Mouse (Mus musculus): ENCODE data around the gene Dcaf8.

Dcaf8 gene

DNA sequence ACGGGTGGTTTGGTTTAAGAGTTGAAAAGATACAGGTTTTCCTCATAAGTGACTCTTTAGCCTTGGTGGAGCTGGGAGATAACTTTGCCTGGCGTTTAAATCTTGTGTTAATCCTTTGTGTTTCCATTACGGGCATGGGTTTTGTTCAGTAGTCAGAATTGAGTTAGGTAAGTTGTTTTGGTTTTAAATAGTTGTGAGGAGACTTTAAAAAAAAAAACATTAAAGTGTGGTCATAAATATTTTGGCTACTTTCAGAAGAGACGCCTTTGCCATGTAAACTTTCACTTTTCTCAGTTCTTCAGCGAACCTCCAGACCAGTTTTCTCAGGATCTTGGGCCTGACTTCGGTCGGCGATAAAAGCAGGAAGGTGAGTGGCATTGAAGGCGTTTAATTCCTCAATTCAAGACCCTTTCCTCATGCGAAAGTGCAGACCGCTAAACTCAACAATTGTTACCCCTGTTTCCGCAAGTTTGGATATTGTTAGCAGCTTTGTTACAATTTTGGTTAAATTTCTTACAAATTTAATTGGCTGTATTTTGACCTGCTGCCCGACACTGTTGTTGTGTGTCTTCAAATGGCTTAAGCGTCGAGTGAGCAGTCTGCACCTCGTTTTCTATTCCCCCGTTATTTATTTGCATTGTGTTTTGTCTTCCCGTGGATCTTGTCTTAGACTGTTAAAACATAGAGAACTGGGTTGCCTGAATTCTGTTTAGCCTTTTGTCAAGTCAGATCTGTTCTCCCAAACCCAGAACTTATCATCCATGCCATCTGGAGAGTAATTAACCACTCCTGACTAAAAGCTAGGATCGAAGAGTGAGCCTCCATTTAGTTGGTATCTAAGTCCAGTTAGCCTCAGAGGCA is 1.3 kb downstream of the Dcaf8 start:
- DNase-seq: no peak

GRCm38 (mm10) chr1:172154536-172154935 is 6.7 kb downstream of the Dcaf8 start:
- no peak for DNase-seq

DNA sequence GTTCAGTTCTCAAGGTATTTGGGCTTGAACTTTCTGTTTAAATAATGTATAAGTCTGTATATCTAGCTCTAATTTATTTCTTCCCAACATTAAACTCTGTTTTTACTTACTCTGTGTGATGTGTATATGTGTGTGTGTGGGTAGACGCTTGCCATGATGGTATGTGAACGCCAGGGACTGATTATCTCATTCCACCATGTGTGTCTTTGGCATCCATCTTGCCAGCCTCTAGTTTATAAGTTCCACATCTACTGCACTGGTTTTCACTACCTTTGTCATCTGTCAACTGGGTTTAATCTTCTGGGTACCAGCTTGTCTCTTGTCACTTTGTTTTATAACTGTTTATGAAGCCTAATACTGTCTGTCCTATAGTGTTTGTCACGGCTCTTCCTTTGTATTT is 7.6 kb downstream of the Dcaf8 start:
- DNase-seq: no peak

GRCm38 (mm10) chr1:172159970-172160369 is 12.1 kb downstream of the Dcaf8 start:
- DNase-seq: no peak

GRCm38 (mm10) chr1:172160508-172160907 is 12.6 kb downstream of the Dcaf8 start:
- DNase-seq: no peak

GRCm38 (mm10) chr1:172162009-172162408 is 14.1 kb downstream of the Dcaf8 start:
- DNase-seq: peak; percentile 53

DNA sequence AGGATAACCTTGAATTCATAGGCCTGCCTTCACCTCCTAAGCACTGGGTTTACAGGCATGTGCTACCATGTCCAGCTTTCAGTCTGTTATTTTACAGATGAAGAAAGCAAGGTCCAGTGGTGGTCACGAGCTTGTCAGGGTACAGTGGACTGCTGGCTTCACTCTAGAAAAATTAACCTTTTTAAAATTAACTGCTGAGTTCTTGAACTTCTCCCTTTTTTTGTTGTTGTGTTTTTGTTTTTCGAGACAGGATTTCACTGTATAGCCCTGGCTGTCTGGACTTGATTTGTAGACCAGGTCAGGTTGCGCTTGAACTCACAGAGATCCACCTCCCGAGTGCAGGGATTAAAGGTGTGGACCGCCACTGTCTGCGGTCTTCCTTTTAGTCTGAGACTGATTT is 15.1 kb downstream of the Dcaf8 start:
- no peak for DNase-seq

DNA sequence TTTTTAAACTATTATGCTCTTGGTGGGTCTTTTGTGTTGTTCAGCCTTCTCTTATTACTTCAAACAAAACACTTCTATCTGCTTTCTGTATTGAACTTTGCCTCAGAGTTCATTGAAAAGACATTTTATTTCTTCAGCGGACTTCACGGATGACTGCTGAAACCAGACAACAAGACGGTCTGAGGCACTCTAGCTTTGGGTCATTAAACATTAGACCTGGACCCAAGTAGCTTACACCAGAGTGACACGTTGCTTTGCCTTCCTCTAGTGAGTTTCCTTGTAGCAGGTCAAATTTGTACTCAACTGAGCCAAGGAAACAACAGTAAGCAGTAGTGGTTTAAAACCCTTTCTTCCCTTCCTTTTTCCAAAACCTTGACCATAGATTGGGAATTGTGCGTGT is 20.0 kb downstream of the Dcaf8 start:
- no peak for DNase-seq

- no peak for DNase-seq
Measured at GRCm38 (mm10) chr1:172169809-172170208, 21.9 kb downstream of the Dcaf8 start.

DNA sequence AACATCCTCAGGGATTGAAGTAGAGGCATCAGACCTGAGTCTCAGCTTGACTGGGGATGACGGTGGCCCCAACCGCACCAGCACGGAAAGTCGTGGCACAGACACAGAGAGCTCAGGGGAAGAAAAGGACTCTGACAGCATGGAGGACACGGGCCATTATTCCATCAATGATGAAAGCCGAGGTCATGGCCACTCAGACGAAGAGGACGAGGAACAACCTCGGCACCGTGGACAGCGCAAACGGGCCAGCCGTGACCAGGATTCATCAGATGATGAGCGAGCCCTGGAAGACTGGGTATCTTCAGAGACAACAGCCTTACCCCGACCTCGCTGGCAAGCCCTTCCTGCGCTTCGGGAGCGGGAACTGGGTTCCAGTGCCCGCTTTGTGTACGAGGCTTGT is 24.5 kb downstream of the Dcaf8 start:
- no peak for DNase-seq

DNA sequence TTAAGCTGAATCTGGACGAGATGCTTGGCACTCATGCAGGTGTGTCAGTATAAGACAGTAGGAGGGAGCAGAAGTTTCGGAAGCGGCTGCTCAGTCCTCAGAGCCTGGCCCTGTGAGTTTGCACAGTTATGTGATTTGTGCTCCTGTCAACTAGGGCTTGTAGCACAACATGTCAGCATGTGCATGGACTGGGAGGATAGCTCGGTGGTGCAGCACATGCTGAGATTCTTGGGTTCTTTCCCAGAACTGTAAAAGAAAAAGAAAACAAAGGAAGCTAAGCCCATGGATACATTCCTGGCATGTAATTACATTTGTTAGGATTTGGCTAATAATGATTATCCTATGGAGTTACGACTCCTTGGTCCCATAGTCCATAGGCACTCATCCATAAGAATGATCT is 25.3 kb downstream of the Dcaf8 start:
- no peak for DNase-seq

GRCm38 (mm10) chr1:172177791-172178190 is 29.9 kb downstream of the Dcaf8 start:
- no peak for DNase-seq

- DNase-seq: no peak
Measured at GRCm38 (mm10) chr1:172179102-172179501, 31.2 kb downstream of the Dcaf8 start.

- DNase-seq: no peak
Measured at GRCm38 (mm10) chr1:172180881-172181280, 33.0 kb downstream of the Dcaf8 start.

- DNase-seq: no peak
Measured at GRCm38 (mm10) chr1:172181777-172182176, 33.9 kb downstream of the Dcaf8 start.

DNA sequence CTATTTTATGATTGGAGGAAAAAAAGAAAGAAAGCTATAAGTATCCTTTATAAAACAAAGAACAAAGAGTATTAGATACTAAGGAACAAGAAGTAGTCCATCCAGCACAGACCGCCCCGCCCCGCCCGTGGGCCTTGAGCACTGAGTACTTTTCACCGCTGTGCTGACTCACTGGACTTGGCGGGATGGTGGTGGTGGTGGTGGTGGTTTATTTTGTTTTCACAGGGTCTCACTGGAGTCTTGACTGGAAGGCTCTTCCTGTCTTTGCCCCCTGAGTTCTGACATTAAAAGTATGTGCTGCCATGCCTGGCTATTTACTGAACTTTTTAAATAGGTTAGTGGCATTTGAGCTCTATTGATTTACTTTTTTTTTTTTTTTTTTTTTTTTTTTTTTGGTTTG is 35.2 kb downstream of the Dcaf8 start:
- no peak for DNase-seq

DNA sequence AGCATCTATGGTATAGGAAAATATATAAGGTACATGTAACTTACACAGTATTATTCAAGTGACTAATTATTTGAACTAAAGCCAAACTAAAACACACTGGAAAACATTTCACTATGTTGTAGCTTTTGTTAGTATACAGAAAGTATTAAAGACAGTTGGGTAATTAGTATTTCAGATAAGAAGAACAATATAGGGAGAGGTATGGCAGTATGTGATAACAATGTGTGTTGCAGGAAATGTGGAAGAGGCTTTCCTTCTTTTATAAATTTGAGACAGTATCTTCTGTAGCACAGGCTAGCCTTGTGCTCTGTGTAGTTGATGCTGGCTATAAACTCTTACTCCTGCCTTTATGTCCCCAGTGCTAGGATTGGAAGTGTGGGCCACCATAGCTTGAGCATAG is 36.0 kb downstream of the Dcaf8 start:
- DNase-seq: no peak

DNA sequence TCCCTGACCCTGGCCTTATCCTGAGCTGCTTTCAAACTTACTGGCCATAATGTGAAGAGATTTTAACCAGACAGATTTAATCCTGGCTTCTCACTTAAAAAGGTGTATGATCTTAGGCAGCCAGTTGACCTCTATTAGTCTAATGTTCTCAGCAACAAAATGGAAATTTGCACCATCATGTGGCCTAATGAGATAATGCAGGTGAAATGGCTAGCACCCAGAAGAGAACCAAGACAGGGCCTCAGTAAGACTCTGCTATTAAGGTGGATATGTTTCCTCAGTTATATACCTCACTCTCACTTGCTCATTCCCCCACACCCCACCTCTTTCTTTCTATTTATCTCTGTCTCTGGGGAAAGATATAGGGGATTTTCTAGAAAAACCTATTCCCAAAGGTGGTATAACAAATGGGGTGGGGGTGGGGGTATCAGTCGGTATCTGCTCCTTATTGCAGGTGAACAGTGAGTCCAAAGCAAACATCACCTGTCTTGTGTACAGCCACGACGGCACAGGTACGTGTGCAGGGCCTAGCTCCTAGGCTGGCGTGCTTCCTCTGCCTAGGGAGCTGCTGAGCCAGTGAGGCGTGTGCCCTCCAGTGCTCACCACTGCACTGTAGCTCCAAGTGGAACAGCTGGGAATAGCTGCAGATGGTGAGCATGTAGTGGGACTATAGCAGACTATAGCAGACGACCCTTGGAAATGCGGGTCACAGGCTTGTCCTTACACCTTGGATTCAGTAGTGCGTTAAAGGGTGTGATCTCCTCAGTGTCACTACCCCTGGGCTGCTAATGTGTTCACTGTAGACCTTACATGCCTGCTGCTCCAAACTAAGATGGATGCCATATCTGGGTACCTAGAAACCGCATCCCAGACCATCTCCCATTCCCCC is 38.8 kb downstream of the Dcaf8 start:
- no peak for DNase-seq

DNA sequence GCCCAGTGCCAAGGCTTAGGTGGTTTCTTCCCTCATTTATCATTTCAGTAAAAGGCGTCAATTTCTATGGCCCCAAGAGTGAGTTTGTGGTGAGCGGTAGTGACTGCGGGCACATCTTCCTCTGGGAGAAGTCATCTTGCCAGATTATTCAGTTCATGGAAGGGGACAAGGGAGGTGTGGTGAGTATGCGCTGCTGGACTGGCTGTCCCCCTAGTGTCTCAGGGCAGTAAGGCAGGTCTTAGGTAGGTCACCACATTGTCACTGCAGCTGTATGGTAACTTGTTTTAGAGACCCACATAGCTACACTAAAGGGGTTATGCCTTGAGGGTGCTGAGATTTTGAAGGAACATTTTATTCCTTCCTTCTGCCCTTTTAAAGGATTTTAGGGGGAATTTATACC is 41.0 kb downstream of the Dcaf8 start:
- DNase-seq: no peak

GRCm38 (mm10) chr1:172191578-172191977 is 43.7 kb downstream of the Dcaf8 start:
- no peak for DNase-seq

GRCm38 (mm10) chr1:172192217-172192616 is 44.3 kb downstream of the Dcaf8 start:
- no peak for DNase-seq

DNA sequence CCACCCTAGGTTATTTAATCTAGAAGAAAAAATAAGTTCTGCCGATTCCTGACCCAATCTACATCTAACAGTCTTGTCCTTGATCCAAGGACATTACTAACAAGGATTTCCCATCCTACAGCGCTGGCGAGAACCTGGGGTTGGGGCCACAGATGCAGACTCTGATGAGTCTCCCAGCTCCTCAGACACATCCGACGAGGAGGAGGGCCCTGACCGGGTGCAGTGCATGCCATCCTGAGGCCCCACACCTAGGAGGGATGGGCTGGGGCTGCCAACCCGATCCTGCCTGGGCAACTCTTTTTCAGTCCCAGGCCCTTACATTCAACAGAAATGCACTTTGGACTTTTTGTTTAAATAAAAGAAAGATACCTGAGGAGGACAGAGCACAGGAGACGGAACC is 46.6 kb downstream of the Dcaf8 start:
- DNase-seq: no peak

DNA sequence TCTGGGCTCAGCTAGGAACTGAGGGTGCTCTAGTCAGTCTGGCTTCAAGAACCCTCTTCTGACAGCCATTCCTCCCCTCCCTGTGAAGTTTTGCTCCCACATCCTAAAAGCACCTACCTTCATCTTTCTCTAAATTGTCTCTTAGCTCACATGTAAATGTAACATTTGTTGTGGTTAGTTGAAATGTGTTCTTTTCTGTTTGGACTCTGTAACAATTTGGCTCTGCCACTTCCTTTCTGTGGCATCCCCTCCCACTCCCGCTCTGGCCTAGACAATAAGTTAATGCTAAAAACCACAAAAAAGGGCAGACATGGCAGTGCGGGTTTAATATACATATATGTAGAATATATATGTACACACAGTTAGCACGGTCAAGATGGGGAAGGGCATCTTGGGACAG is 49.3 kb downstream of the Dcaf8 start:
- DNase-seq: no peak

- peak; percentile 56 for DNase-seq
Measured at GRCm38 (mm10) chr1:172197851-172198250, 50.0 kb downstream of the Dcaf8 start.

All from cerebellum, adult 8-10 months (tissue).